Mouse (Mus musculus) macrophage (primary cell): ENCODE results near the gene Smg7. TPM values are rescaled to one million over a fixed set of nuclear protein-coding genes. Genes with fewer than 3 reads are reported as not detected.

Experiments
- polyA plus RNA-seq: library from polyadenylated mRNA; stranded (reverse); fragments of 250-400 nt; gene quantifications from 3 replicates; pipeline ENCODE4 v1.2.4, GENCODE M21; 2018; ENCODE audit warnings: inconsistent platforms

Gene Smg7
- polyA plus RNA-seq, 1 experiment from 2014 or later = 28.9 TPM

Other genes with a start within 250 kb of the Smg7 start
- not detected in 3 replicates for gene Apobec4, start 152.1 kb downstream of the Smg7 start, polyA plus RNA-seq
- gene Rgl1, start 136.3 kb downstream of the Smg7 start, polyA plus RNA-seq = 38.0 to 74.0 TPM (median 62.2 TPM) in 3 replicates
- 466 to 600 TPM (median 492 TPM) in 3 replicates for gene Arpc5, start 136.1 kb downstream of the Smg7 start, polyA plus RNA-seq
- 145 to 195 TPM (median 164 TPM) in 3 replicates for gene Ncf2, start 102.5 kb downstream of the Smg7 start, polyA plus RNA-seq
- gene Nmnat2, start 52.3 kb upstream of the Smg7 start, polyA plus RNA-seq = not detected in 3 replicates